Mouse (Mus musculus) olfactory bulb, adult 2 months (tissue): ENCODE data around the gene Edf1. TPM values are rescaled to one million over a fixed set of nuclear protein-coding genes. Genes with fewer than 3 reads are reported as not detected.

Source experiments
- H3K27ac ChIP-seq: fragments of 200-500 bp; 2 replicates; pipeline ENCODE4 v1.5.1; 2012; ENCODE audit warnings: low read depth, low read length; ENCODE audit not compliant: insufficient read depth
- H3K4me1 ChIP-seq: fragments of 200-500 bp; 2 replicates; pipeline ENCODE4 v1.6.1; 2012; ENCODE audit warnings: low read length; ENCODE audit not compliant: control insufficient read depth, insufficient read depth
- H3K4me3 ChIP-seq: fragments of 200-500 bp; 2 replicates; pipeline ENCODE4 v1.5.1; 2012; ENCODE audit warnings: mild to moderate bottlenecking, low read depth, low read length, moderate library complexity; ENCODE audit not compliant: insufficient read depth
- CTCF ChIP-seq: fragments of 200-500 bp; IDR thresholded peaks from 2 replicates; pipeline ENCODE4 v1.5.1; 2012; ENCODE audit warnings: low read depth, mild to moderate bottlenecking, low read length, moderate library complexity; ENCODE audit not compliant: insufficient read depth
- POLR2A ChIP-seq: fragments of 200-500 bp; IDR thresholded peaks from 2 replicates; pipeline ENCODE4 v1.6.1; 2012; ENCODE audit warnings: mild to moderate bottlenecking, low read depth, low read length, moderate library complexity; ENCODE audit not compliant: insufficient read depth
- WGBS: fragments of 180-500 bp; shearing (Covaris S2); methylation state at CpG from one replicate; pipeline ENCODE4 v1.1.7; 2018; 5-methylcytosine and 5-hydroxymethylcytosine counted together
- polyA plus RNA-seq: library from polyadenylated mRNA; stranded (reverse); fragments of >200 nt; gene quantifications from 2 replicates; pipeline ENCODE4 v1.2.4, GENCODE M21; 2012; ENCODE audit warnings: low replicate concordance; ENCODE audit not compliant: missing spikeins, insufficient read depth, insufficient read length

Gene Edf1
- not detected in 2 replicates for polyA plus RNA-seq

GRCm38 (mm10) chr2:25557221-25557963 is at the start of gene Edf1:
Gene Edf1, plus strand, starts transcription at chr2:25557847.
- peak within 1 kb of the TSS; percentile 83 for H3K4me3 ChIP-seq
- TF ChIP-seq POLR2A (peak; percentile 77), CTCF (peak; percentile 12; the same call in 1 of the 2 replicates)
- WGBS = under 1% methylated on average over 61 of the region's 61 CpGs
- H3K4me1 ChIP-seq = peaks cover 3% of the 10 kb centered on the region; the same call in 1 of the 2 replicates
- peak within 1 kb of the TSS; percentile 66 for H3K27ac ChIP-seq

- Histone ChIP-seq H3K4me1 (no peaks in the 10 kb centered on the region), H3K27ac (no peak overlapping the region), H3K4me3 (no peak overlapping the region)
- 79% methylated on average over 3 of the region's 3 CpGs for WGBS
- TF ChIP-seq CTCF (no peak), POLR2A (no peak)
Observed at GRCm38 (mm10) chr2:25509912-25510311, 47.7 kb upstream of the Edf1 start.

- no peaks in the 10 kb centered on the region for H3K4me1 ChIP-seq
- no peak overlapping the region for H3K4me3 ChIP-seq
- H3K27ac ChIP-seq = no peak overlapping the region
- 90% methylated on average over 9 of the region's 9 CpGs for WGBS
- TF ChIP-seq POLR2A (no peak), CTCF (no peak)
Observed at GRCm38 (mm10) chr2:25526510-25527302, 30.9 kb upstream of the Edf1 start.

- TF ChIP-seq CTCF = no peak
- no peak for TF ChIP-seq POLR2A
- WGBS = 80% methylated on average over 2 of the region's 2 CpGs
- Histone ChIP-seq H3K4me1 (peaks cover 5% of the 10 kb centered on the region; the same call in 1 of the 2 replicates), H3K27ac (no peak overlapping the region), H3K4me3 (no peak overlapping the region)
Observed at GRCm38 (mm10) chr2:25533707-25534106, 23.9 kb upstream of the Edf1 start.

- WGBS = 62% methylated on average over 3 of the region's 3 CpGs
- no peak overlapping the region for H3K27ac ChIP-seq
Observed at GRCm38 (mm10) chr2:25534178-25534865, 23.3 kb upstream of the Edf1 start.

GRCm38 (mm10) chr2:25534866-25535182 is 22.8 kb upstream of the Edf1 start:
- Histone ChIP-seq H3K4me1 (peaks cover 5% of the 10 kb centered on the region; the same call in 1 of the 2 replicates), H3K27ac (no peak overlapping the region), H3K4me3 (no peak overlapping the region)
- WGBS = 97% methylated on average over 2 of the region's 2 CpGs
- no peak for TF ChIP-seq POLR2A
- TF ChIP-seq CTCF = no peak

More at GRCm38 (mm10) chr2:25534178-25534865, 23.3 kb upstream of the Edf1 start:
- Histone ChIP-seq H3K4me3 (no peak overlapping the region), H3K4me1 (peaks cover 5% of the 10 kb centered on the region; the same call in 1 of the 2 replicates)
- TF ChIP-seq CTCF (no peak), POLR2A (no peak)

GRCm38 (mm10) chr2:25536531-25536930 is 21.1 kb upstream of the Edf1 start:
- no peak overlapping the region for H3K27ac ChIP-seq
- H3K4me1 ChIP-seq = peaks cover 5% of the 10 kb centered on the region; the same call in 1 of the 2 replicates
- no peak for TF ChIP-seq POLR2A
- TF ChIP-seq CTCF = no peak
- no peak overlapping the region for H3K4me3 ChIP-seq
- 94% methylated on average over 8 of the region's 8 CpGs for WGBS

- 84% methylated on average over 4 of the region's 4 CpGs for WGBS
- H3K4me1 ChIP-seq = no peaks in the 10 kb centered on the region
- TF ChIP-seq CTCF = no peak
- TF ChIP-seq POLR2A = no peak
Observed at GRCm38 (mm10) chr2:25540541-25540948, 17.1 kb upstream of the Edf1 start.

More at GRCm38 (mm10) chr2:25540541-25540948, 17.1 kb upstream of the Edf1 start:
- Histone ChIP-seq H3K27ac (no peak overlapping the region), H3K4me3 (no peak overlapping the region)
